Mouse (Mus musculus): ENCODE measurements around the gene Raf1. TPM values are rescaled to one million over a fixed set of nuclear protein-coding genes. Genes with fewer than 3 reads are reported as not detected.

The Raf1 gene
- polyA plus RNA-seq, 1 experiment from 2014 or later, result 109 TPM

DNA sequence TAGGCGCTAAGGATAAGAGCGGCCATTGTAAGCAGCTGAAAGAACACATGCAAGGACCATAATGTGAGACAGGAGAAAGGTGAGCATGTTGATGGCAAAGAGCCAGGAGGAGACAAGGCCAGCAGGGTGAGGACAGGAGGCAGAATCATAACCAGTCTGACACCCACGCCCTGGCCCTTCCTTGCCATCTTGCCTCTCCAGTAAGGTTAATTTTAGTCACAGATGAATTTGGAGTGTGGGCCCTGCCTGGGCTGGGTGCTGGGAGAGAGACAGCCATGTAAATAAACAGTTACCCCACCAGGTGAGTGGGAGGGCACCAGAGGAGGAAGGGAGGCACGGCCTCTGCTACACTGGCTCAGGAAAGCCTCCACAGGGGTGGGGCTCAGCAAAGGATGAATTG, 4.6 kb upstream of the Raf1 start:
- H3K27me3 ChIP-seq (replicated peaks), result no peaks in the 10 kb centered on the region
- 0 out of 2 replicates have a peak, but pooled peaks cover 9% of the 10 kb centered on the region for H3K4me1 ChIP-seq (replicated peaks)
- H3K9me3 ChIP-seq (replicated peaks), result 0 out of 2 replicates have a peak, but pooled peaks cover 3% of the 10 kb centered on the region
- no peaks in the 10 kb centered on the region for H3K36me3 ChIP-seq
- no peak overlapping the region for H3K27ac ChIP-seq (ENCODE audit: poor library complexity, severe bottlenecking)
- no peak overlapping the region for H3K9ac ChIP-seq
- ATAC-seq (ENCODE audit: insufficient number of reproducible peaks, low FRiP score), result no peak
- no peak overlapping the region for H3K4me2 ChIP-seq
- WGBS, result 71% methylated on average over 4 of the region's 4 CpGs
- no peak overlapping the region for H3K4me3 ChIP-seq

DNA sequence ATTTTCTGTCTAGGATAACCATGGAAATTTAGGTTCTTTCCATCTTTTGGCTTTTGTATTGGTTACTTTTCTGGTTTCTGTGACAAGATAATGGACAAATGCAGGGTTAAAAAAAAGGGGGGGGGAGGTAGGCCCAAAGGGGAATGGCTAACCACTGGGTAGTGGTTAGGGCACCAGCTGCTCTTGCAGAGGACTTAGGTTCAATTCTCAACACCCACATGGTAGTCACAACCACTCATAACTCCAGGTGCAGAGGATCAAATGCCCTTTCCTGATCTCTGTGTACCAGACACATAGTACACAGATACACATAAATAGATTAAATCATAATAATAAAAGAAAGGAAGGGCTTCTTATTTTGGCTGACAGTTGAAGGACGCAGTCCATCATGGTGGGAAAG, 1.6 kb upstream of the Raf1 start:
- Histone ChIP-seq H3K4me1 (replicated peaks) (peaks cover 17% of the 10 kb centered on the region), H3K9ac (no peak overlapping the region), H3K4me3 (no peak overlapping the region), H3K9me3 (replicated peaks) (no peaks in the 10 kb centered on the region), H3K4me2 (no peak overlapping the region), H3K27ac (ENCODE audit: poor library complexity, severe bottlenecking) (no peak overlapping the region), H3K27me3 (replicated peaks) (no peaks in the 10 kb centered on the region), H3K36me3 (no peaks in the 10 kb centered on the region)
- no peak for ATAC-seq (ENCODE audit: insufficient number of reproducible peaks, low FRiP score)
- WGBS, result 95% methylated on average over 1 of the region's 1 CpGs

DNA sequence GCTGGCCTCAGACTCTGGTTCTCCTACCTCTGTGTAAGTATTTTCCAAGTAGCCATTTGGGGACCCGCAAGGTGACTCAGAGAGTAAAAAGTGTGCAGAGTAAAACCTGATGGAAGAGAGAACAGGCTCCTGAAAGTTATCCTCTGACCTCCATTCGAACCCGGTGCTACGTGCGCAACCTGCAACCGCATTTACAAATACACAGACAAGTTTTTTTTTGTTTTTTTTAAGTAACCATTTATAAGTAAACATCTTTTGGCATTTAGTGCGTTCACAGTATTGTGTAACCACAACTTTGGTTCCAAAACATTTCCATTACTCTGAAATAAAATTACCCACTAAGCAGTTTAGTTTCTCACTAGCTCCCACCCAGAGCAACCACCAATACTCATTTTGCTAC, 1.0 kb upstream of the Raf1 start:
- WGBS, result 96% methylated on average over 7 of the region's 7 CpGs
- no peak overlapping the region for H3K9ac ChIP-seq
- peaks cover 22% of the 10 kb centered on the region for H3K4me1 ChIP-seq (replicated peaks)
- ATAC-seq (ENCODE audit: insufficient number of reproducible peaks, low FRiP score), result no peak
- H3K36me3 ChIP-seq, result no peaks in the 10 kb centered on the region
- H3K4me3 ChIP-seq, result peak overlapping the region; percentile 83; the same call in 1 of the 2 replicates
- no peaks in the 10 kb centered on the region for H3K9me3 ChIP-seq (replicated peaks)
- H3K27ac ChIP-seq (ENCODE audit: poor library complexity, severe bottlenecking), result 0 out of 2 replicates have a peak overlapping the region, but pooled peaks have one; percentile 97
- no peaks in the 10 kb centered on the region for H3K27me3 ChIP-seq (replicated peaks)
- H3K4me2 ChIP-seq, result peak overlapping the region; percentile 81

DNA sequence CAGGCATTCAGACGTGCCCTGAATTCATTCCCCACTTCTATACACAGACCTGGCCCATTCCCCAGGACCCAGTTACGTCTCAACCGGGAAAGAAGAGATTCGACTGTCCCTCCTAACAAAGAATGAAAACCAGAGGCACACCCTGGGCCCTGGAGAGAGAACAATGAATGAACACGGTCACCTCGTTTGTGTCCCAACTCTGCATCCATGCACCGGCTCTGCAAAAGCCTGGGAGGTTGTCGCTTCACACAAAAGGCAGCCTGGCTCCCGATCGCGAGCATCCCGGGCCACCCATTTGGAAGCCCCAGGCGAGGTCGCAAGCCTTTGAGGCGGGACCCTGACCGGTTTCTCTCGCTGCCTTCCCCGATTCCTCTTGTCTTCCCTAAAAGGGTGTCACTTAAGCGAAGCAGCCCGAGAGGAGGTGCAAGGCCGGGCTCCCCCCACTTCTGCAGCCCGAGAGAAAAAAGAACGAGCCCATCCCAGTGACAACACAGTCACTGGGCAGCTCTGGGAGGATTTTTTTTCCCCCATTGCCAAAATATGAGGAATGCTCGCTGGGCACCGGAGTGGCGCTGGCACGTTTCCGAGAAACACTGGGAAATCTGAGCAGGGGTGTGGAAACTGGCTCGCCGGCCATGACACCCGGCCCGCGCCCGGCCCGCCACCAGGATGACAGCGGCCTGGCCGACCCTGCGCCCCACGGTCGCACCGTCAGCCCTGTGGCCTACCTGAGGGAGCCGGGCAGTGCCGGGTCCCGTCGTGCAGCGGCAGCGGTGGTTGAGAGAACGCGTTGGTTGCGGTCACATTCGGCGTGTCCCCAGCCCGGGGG, 713 bp downstream of the Raf1 start:
- WGBS, result under 1% methylated on average over 53 of the region's 53 CpGs
- Histone ChIP-seq H3K27ac (ENCODE audit: poor library complexity, severe bottlenecking) (peak overlapping the region; percentile 97), H3K9ac (peak overlapping the region; percentile 98), H3K4me2 (peak overlapping the region; percentile 81), H3K4me3 (peak overlapping the region; percentile 83), H3K36me3 (no peaks in the 10 kb centered on the region), H3K4me1 (replicated peaks) (peaks cover 24% of the 10 kb centered on the region), H3K27me3 (replicated peaks) (no peaks in the 10 kb centered on the region), H3K9me3 (replicated peaks) (no peaks in the 10 kb centered on the region)
- ATAC-seq (ENCODE audit: insufficient number of reproducible peaks, low FRiP score), result peak; percentile 61

DNA sequence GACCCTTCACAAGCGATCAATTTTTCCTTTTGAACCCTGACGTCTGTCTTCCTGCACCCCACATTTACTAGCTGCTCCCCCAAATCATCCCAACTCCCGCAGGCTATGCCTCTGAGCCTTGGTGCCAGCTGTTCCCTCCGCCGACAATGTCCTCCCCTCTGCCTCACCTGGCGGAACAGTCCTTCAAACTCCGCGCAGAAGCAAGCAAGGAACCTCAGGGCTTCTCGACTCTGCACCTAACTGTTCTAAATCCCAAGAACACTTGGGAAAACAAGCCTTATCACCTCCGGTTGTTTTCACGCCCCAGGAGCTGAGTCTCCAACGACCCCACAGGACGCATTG, 1.3 kb downstream of the Raf1 start:
- Histone ChIP-seq H3K9ac (peak overlapping the region; percentile 98), H3K4me3 (peak overlapping the region; percentile 83), H3K9me3 (replicated peaks) (no peaks in the 10 kb centered on the region), H3K36me3 (no peaks in the 10 kb centered on the region), H3K27me3 (replicated peaks) (no peaks in the 10 kb centered on the region), H3K4me2 (peak overlapping the region; percentile 81), H3K4me1 (replicated peaks) (peaks cover 23% of the 10 kb centered on the region), H3K27ac (ENCODE audit: poor library complexity, severe bottlenecking) (peak overlapping the region; percentile 97)
- ATAC-seq (ENCODE audit: insufficient number of reproducible peaks, low FRiP score), result no peak
- WGBS, result under 1% methylated on average over 13 of the region's 13 CpGs

DNA sequence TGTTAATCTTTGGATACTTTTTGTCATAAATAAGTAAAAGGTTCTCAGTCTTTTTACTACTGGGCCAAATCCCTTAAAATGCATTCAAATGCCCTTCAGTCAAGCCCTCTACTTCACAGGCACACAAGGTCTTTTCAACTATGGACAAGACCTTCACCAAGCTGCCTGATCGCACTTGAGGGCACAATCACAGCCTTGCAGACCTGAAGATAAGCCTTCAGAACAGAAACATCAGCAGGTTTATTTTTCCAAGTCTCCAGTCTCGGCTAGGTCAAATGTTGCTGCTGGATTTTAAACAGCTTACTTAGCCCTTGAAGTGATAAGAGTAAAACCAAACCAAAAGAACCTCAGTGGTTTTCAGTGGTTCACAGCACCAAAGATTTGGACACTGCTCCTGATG, 2.1 kb downstream of the Raf1 start:
- Histone ChIP-seq H3K27me3 (replicated peaks) (no peaks in the 10 kb centered on the region), H3K9ac (peak overlapping the region; percentile 98), H3K27ac (ENCODE audit: poor library complexity, severe bottlenecking) (peak overlapping the region; percentile 66; the same call in 1 of the 2 replicates), H3K4me3 (peak overlapping the region; percentile 83), H3K4me1 (replicated peaks) (peaks cover 24% of the 10 kb centered on the region), H3K9me3 (replicated peaks) (no peaks in the 10 kb centered on the region), H3K36me3 (no peaks in the 10 kb centered on the region; the same call in 1 of the 2 replicates), H3K4me2 (peak overlapping the region; percentile 81)
- WGBS, result 7% methylated on average over 2 of the region's 2 CpGs
- no peak for ATAC-seq (ENCODE audit: insufficient number of reproducible peaks, low FRiP score)

DNA sequence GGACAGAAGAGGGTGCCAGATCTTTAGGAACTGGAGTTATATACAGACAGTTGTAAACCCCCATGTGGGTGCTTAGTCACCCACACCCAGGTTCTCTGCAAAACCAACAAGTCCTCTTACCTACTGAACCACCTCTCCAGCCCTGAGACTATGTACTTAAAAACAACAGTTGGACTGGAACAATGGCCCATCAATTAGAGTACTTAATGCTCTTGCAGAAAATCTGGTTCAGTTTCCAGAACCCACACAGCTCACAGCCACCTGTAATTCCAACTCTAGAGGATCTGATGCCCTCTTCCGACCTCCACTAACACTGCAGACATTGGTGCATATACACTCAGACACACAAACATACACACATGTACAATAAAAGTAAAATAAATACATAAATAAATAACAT, 3.7 kb downstream of the Raf1 start:
- Histone ChIP-seq H3K27me3 (replicated peaks) (no peaks in the 10 kb centered on the region), H3K9ac (no peak overlapping the region), H3K4me1 (replicated peaks) (peaks cover 38% of the 10 kb centered on the region), H3K27ac (ENCODE audit: poor library complexity, severe bottlenecking) (no peak overlapping the region), H3K4me2 (no peak overlapping the region), H3K4me3 (no peak overlapping the region), H3K36me3 (peaks cover 2% of the 10 kb centered on the region; the same call in 1 of the 2 replicates), H3K9me3 (replicated peaks) (no peaks in the 10 kb centered on the region)
- 87% methylated on average over 1 of the region's 1 CpGs for WGBS
- ATAC-seq (ENCODE audit: insufficient number of reproducible peaks, low FRiP score), result no peak

DNA sequence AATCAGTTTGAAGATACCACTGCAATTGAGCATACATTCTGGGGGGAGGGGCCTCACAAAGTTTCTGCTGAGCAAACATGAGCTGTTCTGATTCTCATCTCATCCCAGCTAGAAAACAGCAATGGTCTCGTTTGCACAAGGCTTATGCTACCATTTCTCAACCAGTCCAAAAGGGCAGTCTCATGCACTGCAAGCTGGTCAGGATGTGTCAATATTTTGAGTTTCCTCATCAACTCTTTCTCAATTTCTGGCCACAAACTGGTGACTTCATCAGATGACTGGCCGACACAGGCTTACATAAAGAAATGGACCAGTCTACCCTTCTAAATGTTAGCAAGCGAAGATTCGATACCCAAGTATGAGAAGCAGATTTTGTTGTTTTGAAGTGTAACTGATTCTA, 9.8 kb downstream of the Raf1 start:
- H3K9me3 ChIP-seq (replicated peaks), result no peaks in the 10 kb centered on the region
- H3K27me3 ChIP-seq (replicated peaks), result no peaks in the 10 kb centered on the region
- no peak overlapping the region for H3K4me3 ChIP-seq
- peaks cover 46% of the 10 kb centered on the region for H3K4me1 ChIP-seq (replicated peaks)
- H3K9ac ChIP-seq, result no peak overlapping the region
- no peak overlapping the region for H3K4me2 ChIP-seq
- H3K27ac ChIP-seq (ENCODE audit: poor library complexity, severe bottlenecking), result no peak overlapping the region
- no peak for ATAC-seq (ENCODE audit: insufficient number of reproducible peaks, low FRiP score)
- 77% methylated on average over 4 of the region's 4 CpGs for WGBS
- peaks cover 4% of the 10 kb centered on the region for H3K36me3 ChIP-seq

DNA sequence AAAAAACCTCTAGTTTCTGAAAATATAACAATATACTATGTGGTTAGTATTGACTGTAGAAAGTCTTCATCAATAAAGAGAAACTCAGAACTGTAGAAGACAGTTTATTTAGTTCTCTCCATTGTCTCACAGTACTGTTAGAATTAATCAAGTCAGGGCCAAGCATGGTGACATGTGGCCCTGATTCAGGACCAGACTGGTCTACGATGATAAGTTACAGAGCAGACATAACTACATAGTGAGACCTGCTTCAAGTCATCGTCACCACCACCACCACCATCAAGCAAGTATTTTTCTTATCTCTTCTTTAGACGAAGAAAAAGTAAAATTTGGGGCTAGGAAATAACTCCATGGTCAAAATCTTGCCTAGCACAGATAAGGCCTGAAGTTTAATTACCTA, 12.2 kb downstream of the Raf1 start:
- no peak overlapping the region for H3K4me3 ChIP-seq
- H3K9ac ChIP-seq, result no peak overlapping the region
- H3K9me3 ChIP-seq (replicated peaks), result no peaks in the 10 kb centered on the region
- H3K27me3 ChIP-seq (replicated peaks), result no peaks in the 10 kb centered on the region
- WGBS, result 38% methylated on average over 3 of the region's 3 CpGs
- no peak for ATAC-seq (ENCODE audit: insufficient number of reproducible peaks, low FRiP score)
- peaks cover 51% of the 10 kb centered on the region for H3K4me1 ChIP-seq (replicated peaks)
- H3K4me2 ChIP-seq, result no peak overlapping the region
- H3K27ac ChIP-seq (ENCODE audit: poor library complexity, severe bottlenecking), result no peak overlapping the region
- peaks cover 6% of the 10 kb centered on the region for H3K36me3 ChIP-seq

DNA sequence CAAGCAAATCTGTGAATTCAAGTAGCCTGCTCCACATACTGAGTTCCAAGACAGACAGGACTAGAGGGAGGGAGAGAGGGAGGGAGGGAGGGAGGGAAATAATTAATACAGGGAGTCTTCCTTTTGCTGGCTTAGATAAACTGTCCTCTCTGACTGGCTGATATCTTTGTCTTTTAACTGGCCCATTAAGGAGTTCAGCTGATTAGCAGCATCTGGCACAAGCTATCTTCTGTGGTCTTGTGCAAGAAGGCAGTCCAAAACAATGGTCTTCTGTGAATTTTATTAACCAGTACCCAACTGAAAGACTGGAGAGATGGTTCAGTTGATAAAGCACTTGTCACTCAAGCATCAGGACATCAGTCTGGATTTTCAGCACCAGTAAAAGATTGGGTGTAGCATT, 17.6 kb downstream of the Raf1 start:
- Histone ChIP-seq H3K4me1 (replicated peaks) (peaks cover 50% of the 10 kb centered on the region), H3K4me2 (no peak overlapping the region), H3K9me3 (replicated peaks) (no peaks in the 10 kb centered on the region), H3K4me3 (no peak overlapping the region), H3K27me3 (replicated peaks) (no peaks in the 10 kb centered on the region), H3K27ac (ENCODE audit: poor library complexity, severe bottlenecking) (no peak overlapping the region), H3K9ac (no peak overlapping the region), H3K36me3 (peaks cover 7% of the 10 kb centered on the region)
- ATAC-seq (ENCODE audit: insufficient number of reproducible peaks, low FRiP score), result no peak

DNA sequence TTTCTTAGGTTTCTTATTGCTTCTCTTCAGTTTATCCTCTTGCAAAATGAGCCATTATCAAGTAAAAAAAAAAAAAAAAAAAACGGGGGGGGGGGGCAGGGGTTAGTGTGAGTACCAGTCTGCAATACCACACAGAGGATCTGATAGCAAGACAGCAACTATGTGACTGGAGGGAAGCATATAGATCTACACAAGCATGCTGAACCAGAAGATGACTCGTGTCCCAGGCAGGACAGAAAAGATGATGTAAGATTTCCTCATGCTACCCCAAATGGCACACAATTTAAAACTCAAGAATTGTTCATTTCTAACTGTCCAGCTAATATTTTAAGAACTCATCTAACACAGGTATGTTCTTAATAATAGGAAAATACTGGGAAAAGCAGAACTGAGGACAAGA, 22.5 kb downstream of the Raf1 start:
- H3K27ac ChIP-seq (ENCODE audit: poor library complexity, severe bottlenecking), result no peak overlapping the region
- 0 out of 2 replicates have a peak, but pooled peaks cover 4% of the 10 kb centered on the region for H3K36me3 ChIP-seq
- no peak for ATAC-seq (ENCODE audit: insufficient number of reproducible peaks, low FRiP score)
- no peak overlapping the region for H3K4me2 ChIP-seq
- H3K9ac ChIP-seq, result no peak overlapping the region
- H3K4me3 ChIP-seq, result no peak overlapping the region
- 49% methylated on average over 2 of the region's 2 CpGs for WGBS
- peaks cover 59% of the 10 kb centered on the region for H3K4me1 ChIP-seq (replicated peaks)
- no peaks in the 10 kb centered on the region for H3K9me3 ChIP-seq (replicated peaks)
- no peaks in the 10 kb centered on the region for H3K27me3 ChIP-seq (replicated peaks)

DNA sequence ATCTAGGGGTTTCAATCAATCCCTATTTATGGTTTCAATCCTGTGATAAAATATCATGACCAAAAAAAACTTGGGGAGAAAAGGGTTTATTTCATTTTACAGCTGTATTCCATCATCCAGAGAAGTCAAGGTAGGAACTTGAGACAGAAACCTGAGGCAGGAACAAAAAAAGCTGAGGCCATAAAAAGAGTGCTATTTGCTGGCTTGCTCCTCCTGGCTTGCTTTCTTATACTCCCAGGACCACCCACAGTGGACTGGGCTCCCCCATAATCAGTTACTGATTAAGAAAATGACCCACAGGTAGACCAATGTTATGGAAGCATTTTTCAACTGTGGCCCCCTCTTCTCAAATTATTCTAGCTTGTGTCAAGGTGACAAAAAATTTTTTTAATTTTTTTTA, 24.7 kb downstream of the Raf1 start:
- Histone ChIP-seq H3K4me1 (replicated peaks) (peaks cover 48% of the 10 kb centered on the region), H3K36me3 (0 out of 2 replicates have a peak, but pooled peaks cover 4% of the 10 kb centered on the region), H3K27ac (ENCODE audit: poor library complexity, severe bottlenecking) (no peak overlapping the region; the same call in 1 of the 2 replicates), H3K27me3 (replicated peaks) (no peaks in the 10 kb centered on the region), H3K9me3 (replicated peaks) (no peaks in the 10 kb centered on the region), H3K4me3 (no peak overlapping the region), H3K9ac (no peak overlapping the region), H3K4me2 (no peak overlapping the region)
- ATAC-seq (ENCODE audit: insufficient number of reproducible peaks, low FRiP score), result no peak

All from heart, embryonic 12.5 days (tissue).